Mouse (Mus musculus): ENCODE measurements around the gene F2rl3.

F2rl3 gene

DNA sequence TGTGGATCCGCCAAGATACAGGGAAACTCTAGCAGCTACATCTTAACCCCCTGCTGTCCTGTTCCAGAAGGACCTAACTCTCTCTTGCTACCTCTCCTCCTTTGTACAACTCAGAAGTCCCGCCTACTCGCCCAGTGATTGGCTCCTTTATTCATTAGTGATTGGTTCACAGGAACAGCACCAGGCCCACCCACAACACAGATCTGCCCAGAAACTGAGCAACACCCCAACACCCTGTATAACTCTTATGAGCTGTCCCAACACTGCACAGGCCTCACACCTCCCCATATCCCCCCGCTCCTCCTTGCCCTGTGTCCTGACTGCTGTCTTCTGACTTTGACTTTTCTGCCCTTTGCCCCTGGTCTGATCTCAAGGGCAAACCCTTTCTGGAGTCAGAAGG lies 4.0 kb downstream of the F2rl3 start:
- DNase-seq (ENCODE audit: extremely low read depth, low read depth), result no peak

DNA sequence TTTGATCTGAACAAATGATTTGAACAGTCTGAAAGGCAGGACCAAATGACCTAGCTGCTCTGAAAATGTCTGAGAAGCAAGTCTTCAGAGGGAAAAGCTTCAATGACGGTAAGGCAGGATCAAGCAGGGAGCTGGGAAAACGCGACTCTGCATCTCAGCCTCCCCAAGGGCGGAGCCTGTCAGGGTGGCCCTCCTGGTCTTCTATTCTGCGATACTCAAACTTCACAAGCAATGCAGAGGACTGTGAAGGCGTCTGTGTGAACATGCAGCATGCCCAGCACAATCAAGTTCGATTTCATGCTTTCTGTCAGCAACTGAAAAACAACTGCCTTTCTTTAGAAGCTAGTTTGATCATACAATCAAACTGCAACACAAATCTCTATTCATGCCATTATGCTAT lies 5.1 kb downstream of the F2rl3 start:
- DNase-seq (ENCODE audit: extremely low read depth, low read depth), result no peak

DNA sequence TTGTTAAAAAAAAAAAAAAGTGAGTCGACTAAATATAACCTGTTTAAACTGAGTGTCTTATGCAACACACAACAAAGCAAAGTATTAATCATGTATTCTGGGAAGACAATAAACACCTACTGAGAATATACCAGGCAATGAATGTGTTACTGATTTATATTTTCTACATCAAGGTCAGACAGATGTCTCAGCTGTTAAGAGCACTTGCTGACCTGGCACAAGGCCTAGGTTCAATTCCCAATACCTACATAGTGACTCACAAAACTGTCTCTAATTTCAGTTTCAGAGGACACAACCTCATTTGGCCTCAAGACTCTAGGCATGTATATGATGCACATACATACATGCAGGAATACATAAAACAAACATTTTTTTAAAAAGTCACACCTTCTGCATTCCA lies 16.1 kb downstream of the F2rl3 start:
- no peak for DNase-seq (ENCODE audit: extremely low read depth, low read depth)

DNA sequence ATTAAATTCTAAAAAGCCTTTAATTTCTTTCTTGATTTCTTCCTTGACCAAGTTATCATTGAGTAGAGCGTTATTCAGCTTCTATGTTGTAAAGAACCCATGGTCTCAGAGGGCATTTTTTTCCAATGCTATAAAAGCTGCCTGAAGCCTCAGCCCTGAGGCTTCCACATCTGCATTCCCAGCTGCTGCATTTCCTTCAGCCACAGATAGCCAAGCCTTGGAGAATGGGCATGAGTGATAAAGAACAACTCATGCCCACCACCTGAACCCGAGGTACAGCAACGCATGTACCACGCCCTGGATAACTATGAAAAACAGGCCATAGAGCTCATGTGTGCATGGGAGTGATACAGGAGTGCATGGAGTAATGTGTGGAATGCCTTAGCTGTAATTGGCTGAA lies 19.0 kb downstream of the F2rl3 start:
- no peak for DNase-seq (ENCODE audit: extremely low read depth, low read depth)

DNA sequence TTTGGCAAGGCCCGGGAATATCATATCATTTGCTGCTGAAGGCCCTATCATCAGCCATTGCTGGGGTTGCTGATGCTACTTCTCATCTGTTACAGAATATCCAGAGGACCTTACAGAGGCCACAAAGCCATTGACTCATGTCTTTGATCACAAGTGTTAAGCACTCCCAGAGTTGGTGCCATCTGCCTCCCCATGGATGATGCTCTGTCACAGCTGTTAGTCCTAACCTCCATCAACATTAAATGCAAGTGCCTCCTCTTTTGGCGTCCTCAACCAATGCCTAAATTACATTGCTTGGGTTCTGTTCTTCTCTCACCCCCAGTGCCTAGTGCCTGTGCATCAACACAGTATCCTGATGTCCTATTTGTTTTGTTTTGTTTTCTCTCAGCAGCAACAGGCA lies 39.9 kb downstream of the F2rl3 start:
- no peak for DNase-seq (ENCODE audit: extremely low read depth, low read depth)

DNA sequence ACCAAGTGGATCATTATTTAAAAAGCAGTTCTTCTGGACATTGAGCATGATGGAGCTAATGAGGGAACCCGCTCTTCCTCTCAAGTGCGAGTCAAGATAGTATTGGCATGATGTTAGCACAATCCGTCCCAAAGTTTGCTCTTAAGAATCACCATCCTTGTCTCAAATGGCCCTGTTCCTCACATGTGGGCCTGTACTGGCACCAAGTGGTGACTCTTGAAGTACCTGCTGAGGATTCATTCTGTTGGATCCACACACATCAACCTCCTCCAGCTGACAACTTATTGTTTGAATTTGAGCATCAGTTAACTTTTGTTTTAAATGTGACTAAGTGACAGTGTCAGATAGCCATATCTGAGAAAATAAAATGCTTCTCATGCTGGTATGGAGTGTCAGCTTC lies 51.0 kb downstream of the F2rl3 start:
- no peak for DNase-seq (ENCODE audit: extremely low read depth, low read depth)

Data from MEL-GATA-1-ER (cell line).